Mouse (Mus musculus): ENCODE measurements at regions not wholly inside any gene's neighbourhood (a gene's known extent, or its start where the extent isn't known, plus 50 kb on each side); places are given as distances from the start of the nearest gene placed in this dataset.

DNA sequence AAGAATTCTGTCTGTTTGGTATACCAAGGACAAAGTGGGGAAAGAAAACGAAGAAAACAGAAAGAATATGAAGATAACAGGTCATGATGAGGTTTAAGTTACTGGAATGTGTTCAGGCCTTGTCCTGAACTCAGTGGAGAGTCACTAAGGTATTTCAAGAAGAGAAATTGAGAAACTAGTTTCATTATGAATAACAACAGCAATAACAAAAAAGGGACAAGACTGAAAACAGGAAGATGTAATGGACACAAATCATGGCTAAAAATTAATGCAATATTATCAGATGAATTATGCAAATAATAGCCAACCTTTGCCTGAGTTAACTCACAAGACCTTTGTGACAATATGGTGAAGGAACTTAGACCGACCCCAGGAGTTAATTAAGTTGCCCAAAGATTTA is 530.2 kb upstream of the 2610301B20Rik start:
- no peak for TF ChIP-seq USF1 (IDR thresholded peaks at IDR 0.05; ENCODE audit: low read depth)
- TF ChIP-seq MYOG (IDR thresholded peaks at IDR 0.05; ENCODE audit: control insufficient read depth, extremely low read depth, insufficient read length) = no peak
- no peak for TF ChIP-seq CTCF (IDR thresholded peaks at IDR 0.05; ENCODE audit: control insufficient read depth, insufficient read depth, insufficient read length)
- TF ChIP-seq MAX (IDR thresholded peaks at IDR 0.05) = no peak
- no peak for TF ChIP-seq CEBPB (IDR thresholded peaks at IDR 0.05; ENCODE audit: low read depth)
- TF ChIP-seq MYOD1 (IDR thresholded peaks at IDR 0.05; ENCODE audit: control insufficient read depth, insufficient read length, low read depth) = no peak
- no peak for TF ChIP-seq FOSL1 (IDR thresholded peaks at IDR 0.05; ENCODE audit: insufficient read depth, low read length, poor library complexity, severe bottlenecking)

Measured in C2C12 (cell line).